Mouse (Mus musculus) thymus, adult 2 months (tissue): ENCODE results near the gene Nox1.

Experiments
- CTCF ChIP-seq: fragments of 200-500 bp; IDR thresholded peaks from 2 replicates; pipeline ENCODE4 v1.5.1; 2012; ENCODE audit warnings: mild to moderate bottlenecking, control low read depth, low read length, moderate library complexity, borderline replicate concordance; ENCODE audit not compliant: control insufficient read depth, poor library complexity, insufficient read depth; ENCODE audit errors: extremely low read depth
- POLR2A ChIP-seq: fragments of 200-500 bp; IDR thresholded peaks from 2 replicates; pipeline ENCODE4 v1.6.1; 2012; ENCODE audit warnings: mild to moderate bottlenecking, low read length, control low read depth, moderate library complexity; ENCODE audit not compliant: control insufficient read depth, poor library complexity, insufficient read depth; ENCODE audit errors: extremely low read depth

- TF ChIP-seq CTCF, result no peak
- no peak for TF ChIP-seq POLR2A
These were observed 11.3 kb upstream of the Nox1 start for GRCm38 (mm10) chrX:134233048-134233447.
